Mouse (Mus musculus): ENCODE measurements around the gene Phf5a.
A peak's percentile ranks its signal among the peaks of the same experiment; 100 is the strongest.
"Not testable (repeated sequence)": the region's sequence is repeated elsewhere in the genome, so short reads cannot be mapped to it uniquely, and the experiment has no call there.

Phf5a gene

DNA sequence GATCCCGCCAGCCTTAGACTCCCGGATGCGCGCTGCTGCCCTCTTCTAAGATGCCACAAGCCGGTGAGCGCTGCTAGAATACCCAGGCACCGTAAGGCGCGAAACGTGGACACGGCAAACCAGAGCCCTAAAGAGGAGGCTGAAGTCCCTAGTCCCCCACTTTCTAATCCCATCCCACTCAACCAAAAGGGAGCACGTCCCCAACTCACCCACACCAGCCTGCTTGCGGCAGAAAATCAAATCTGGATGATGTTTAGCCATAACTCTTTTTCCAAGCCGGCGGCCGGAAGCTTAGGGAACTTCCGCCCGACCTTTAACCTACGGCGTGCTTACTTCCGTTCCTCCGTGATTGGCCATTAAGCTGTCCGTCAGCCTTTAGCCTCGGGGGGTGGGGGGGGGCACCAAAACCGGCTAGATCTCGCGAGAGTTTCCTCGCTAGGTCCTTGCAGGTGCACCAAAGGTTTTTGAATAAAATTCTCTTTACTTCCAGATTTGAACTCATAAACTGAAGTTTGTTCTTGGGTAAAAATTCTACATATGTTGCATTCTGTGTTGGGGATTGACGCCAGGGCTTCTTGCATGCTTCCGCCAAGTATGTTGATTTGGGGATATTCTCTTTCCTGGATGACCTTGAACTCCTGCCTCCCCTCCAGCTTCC, at the start of gene Phf5a:
Phf5a (minus strand) TSS at position 308 of the 658 bp plus-strand sequence.
- DNase-seq (ENCODE audit: low read depth, low spot score): peak; percentile 98

DNA sequence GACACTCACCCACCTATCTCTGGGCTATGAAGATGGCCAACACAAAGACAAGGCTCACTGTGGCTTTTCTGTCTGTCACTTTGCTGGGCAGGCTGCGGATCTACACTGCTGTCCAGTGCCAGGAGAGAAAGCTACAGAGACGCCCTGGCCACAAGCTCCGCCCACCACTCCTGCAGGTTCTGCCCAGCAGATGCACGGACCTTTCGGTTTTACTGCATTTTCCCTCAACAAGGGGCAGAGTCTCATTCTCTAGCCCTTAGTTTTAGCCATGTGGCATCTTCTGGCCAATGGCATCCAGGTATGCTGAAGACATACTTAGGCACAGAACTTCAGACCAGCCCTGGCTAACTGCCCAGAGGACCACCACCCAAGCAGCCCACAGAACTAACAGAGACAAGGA, 49.5 kb upstream of the Phf5a start:
- DNase-seq (ENCODE audit: low read depth, low spot score): no peak

DNA sequence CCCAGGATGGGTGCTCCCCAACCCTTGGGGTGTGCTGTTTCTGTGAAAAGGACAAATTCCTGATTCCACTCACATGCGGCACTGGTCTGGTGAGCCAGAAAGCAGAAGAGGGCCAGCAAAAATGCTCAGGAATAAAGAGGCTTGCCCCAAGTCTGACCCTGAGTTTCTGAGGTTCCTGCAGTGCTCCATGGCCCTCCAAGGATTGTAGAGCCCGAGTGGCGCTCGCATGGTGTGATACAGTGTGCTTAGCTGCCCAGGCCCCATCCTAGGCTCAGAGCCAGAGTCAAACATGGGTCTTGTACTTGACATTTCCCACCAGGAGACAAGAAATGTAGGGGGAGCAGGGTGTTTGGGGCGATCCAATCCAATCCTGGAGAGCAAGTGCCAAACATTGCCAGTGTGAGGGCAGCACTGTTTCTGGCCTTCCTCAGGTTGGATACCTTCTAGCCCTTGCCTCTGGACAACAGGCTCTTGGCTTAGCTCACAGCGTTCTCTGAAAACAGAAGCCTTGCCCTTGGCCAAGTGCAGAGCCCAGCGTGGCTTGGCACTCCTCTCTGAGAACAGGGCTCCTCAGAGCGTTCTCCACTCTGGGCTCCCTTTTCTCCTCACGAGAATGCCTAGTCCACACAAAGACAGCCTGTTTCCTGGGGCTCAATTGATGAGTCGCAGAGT, 49.0 kb upstream of the Phf5a start:
- DNase-seq (ENCODE audit: low read depth, low spot score): no peak

DNA sequence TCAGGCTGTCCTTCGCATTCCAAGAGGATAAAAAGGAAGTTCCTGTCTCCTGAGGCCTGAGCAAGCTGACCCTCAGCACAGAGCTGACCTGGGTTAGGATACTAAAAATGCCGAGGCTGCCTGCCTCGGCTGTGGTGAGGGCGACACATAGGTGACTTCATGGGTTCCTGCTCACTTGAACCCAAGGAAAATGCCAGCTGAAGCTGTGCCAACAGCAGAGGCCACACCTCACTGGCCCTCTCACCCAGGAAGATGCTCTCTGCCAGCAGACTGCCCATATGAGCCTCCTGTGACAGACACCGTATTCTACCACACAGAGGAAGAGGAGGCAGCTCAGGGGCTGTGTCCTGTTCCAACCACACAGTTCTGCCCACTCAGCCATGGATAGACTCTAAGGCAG, 47.4 kb upstream of the Phf5a start:
- DNase-seq (ENCODE audit: low read depth, low spot score): no peak

DNA sequence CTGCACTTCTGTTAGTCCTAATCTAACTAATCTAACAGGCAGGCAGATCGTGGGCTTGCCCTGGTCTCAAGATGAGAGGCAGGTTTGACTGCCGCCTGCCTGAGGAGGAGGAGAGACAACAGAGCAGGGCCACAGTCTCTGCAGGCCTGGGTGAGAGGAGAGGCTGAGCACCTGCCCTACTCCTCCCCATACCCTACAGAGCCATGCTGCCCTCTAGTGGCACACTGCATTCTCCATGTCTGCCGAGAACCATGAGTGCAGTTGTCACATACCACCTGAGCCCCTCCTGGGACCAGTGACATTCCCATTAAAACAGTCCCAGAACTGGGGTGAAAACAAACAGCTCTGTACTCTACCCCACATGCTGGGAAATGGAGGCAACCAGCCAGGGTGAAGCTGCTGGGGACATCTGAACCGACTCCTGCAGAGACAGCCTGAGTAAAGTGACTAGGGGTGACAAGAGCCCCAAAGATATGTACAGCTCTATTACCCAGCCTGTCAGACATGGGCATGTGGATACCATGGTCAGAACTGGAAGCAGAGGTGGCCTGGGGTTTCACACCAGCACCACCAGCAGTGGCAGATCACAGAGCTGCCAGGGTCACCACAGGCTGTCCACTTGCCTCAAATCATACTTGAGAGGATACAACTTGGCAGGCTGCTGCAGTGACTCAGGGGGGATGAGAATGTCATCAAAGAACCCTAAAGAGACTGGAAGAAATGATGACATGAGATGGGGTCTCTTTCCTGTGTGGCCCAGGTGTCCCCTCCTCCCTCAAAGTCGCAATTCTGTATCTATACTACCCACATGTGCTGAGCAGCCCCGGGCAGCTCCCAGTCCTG, 46.1 kb upstream of the Phf5a start:
- DNase-seq (ENCODE audit: low read depth, low spot score): peak; percentile 79

DNA sequence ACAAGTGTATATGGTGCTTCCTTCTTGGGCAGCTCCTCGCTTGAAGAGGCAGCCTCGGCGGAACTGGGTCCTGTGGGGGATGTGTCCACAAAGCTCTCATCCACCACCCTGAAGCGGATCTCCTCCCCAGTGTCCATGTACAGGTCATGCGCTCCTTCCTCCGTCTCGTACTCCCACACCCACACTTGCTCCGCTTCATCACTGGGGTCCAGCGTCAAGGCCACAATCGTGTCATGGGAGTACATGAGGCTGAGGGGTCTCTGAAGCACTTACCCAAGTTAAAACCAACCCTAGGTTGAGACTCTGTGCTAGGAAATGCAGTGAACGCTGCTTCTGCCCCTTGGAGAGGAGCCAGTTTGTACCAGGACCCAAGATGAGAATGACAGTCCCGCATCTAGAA, 45.5 kb upstream of the Phf5a start:
- no peak for DNase-seq (ENCODE audit: low read depth, low spot score)

DNA sequence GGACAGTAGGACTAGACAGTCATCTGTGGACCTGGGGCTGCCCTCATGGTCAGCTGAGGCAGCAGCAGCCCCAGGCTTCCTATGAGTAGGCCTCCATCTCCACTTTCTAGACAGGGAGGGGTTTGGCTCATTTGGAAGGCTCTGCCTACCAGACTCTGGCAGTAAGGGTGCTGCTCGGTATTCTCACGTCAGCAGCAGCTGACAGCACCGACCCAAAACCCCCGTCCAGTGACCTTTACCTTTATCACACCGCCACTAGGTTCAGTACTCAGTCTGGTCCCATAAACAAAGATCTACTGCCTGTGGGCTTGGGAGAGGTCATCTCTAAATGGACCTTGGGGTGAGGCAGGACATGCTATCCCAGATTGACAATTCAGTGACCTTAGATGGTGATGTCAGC, 44.0 kb upstream of the Phf5a start:
- no peak for DNase-seq (ENCODE audit: low read depth, low spot score)

DNA sequence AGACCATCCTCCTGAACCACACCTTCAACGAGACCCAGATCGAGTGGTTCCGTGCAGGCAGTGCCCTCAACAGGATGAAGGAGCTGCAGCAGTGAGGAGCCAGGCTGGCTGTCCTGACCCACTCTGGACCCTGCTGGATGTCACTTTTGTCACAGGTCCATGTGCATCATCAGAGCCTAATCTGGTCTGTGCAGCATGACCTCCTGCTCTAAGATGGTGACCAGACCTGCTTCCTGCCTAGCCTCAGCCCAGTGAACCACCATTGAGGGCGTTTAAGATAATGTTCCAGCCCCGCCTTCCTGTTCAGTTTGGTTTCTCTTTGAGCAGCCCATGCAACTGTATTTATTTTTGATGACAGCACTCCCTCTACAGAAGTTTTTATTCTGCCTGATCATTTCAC, 43.0 kb upstream of the Phf5a start:
- DNase-seq (ENCODE audit: low read depth, low spot score): no peak

DNA sequence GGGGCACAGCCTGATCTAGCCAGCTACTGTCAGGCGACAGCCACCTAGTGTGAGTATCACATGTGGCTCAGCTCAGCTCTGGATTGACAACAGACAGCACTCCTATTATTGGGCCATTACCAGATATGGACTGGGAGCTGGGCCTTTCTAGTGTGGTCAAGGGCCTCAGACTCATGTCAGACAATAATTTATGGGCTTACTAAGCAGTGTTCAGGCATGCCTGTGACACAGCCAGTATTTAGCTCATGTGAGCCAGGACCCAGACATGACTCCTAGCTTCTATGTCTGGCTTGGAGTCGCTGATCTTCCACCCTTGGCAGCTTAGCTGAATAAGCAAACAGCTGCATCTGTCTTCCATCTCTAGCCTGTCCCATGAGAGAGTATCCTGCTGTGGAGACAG, 40.8 kb upstream of the Phf5a start:
- no peak for DNase-seq (ENCODE audit: low read depth, low spot score)

DNA sequence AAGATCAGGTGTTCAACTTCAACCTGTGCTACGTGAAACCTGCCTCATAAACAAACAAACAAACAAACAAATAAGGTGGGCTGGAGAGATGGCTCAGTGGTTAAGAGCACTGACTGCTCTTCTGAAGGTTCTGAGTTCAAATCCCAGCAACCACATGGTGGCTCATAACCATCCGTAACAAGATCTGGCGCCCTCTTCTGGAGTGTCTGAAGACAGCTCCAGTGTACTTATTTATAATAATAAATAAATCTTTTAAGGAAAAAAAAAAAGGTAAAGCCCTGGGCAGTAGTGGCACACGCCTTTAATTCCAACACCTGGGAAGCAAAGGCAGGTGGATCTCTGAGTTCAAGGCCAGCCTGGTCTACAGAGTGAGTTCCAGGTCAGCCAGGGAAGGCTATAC, 37.1 kb upstream of the Phf5a start:
- not testable (repeated sequence) for DNase-seq (ENCODE audit: low read depth, low spot score)

DNA sequence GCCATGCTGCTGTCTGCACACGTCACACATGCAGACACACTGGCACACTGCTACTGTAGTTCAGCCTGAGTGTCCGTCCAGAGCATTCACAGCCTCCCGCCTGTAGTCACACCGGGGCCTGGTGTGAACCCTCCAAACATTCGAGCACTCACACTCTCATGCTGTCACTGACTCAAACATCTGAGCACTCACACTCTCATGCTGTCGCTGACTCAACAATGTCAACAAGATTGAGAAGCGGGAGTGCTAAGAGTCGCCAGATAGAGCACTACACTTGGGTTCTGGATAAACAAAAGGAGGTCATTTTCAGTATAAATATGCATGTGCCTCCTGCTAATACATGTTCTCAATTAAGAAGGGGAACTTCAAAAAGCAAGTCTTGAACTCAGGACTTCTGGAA, 36.2 kb upstream of the Phf5a start:
- no peak for DNase-seq (ENCODE audit: low read depth, low spot score)

DNA sequence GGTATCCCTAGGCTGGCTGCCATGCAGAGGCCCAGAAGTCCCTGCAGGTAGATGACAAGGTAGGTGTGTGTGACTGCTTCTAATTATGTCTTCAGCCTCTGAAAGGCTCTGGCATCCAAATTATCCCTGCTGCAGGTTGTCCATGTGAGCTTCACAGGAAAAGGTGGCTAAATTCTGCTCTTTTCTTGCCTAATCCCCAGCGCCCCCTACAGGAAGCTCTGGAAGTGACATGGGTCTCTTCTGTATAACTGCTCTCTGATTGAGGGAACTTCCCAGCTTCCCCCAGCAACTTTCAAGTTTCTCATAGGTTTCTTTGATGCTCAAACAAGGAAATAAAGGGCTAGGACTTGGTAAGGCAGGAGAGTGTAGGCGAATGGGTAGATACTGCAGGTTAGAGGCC, 33.2 kb upstream of the Phf5a start:
- peak; percentile 74 for DNase-seq (ENCODE audit: low read depth, low spot score)

DNA sequence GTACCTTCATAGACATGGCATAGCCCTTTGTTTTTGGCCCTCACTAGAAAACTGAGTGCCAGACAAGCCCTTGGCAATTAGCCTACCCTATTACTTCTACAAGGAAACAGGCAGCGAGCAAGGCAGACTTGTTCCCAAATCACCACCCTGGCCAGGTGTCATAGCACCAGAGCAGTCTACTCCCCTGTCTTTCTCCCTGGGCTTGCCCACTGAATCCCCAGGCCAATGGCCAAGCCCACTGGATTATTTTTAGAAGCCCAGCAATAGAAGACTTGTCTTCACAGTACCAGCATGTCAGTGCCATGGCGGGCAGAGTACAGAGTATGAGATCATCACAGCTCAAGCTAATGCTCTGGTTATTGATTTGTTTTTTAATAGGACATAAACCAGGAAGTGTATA, 27.0 kb upstream of the Phf5a start:
- DNase-seq (ENCODE audit: low read depth, low spot score): no peak

DNA sequence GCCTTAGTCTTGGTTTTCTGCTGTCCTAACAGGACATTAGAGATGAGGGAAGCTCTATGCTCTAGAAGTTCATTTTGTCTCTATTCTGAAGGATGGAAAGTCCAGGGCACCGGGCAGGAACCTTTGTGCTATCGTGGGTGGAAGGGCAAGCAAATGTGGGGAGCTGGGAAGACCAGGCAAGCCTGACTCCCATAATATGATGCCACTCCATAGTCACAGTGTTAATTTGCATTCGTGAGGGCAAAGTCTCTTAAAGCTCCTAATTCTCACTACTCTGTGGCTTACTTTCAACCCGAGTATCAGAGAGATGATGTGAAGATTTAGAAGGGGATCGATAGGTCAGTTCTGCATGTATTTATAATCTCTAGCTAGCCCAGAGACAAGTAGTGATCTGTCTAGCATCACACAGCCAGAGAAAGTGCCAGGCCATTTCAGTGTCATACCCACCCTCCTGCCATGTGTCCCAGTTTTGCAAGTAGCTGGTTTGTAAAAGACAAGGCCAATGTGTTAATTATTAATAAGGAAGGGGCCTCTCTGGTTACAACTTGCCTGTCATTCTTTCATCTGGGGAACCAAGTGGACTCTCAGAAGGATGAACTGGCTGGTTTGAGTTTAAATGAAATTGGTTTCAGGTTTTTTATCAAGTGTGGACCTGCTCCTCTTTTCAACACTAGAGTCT, 26.0 kb upstream of the Phf5a start:
- DNase-seq (ENCODE audit: low read depth, low spot score): no peak

DNA sequence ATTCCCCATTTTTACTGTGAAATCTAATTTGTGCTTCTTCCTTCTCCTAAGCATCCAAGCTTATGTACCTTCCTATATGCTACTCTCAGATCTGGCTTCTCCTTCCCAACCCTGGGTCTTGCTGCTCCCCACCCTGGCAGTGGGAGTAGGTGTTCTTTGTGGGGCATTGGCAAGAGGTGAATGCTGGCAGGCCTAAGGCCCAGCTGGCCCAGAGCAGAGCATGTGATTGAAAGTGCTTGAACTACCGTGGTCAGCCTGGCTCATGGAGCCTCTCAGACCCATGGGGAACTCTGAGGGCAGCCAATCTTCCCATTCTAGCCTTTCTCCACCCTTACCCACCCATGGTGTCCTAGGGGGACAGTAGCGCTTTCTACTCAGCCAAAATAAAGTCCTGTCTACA, 24.7 kb upstream of the Phf5a start:
- DNase-seq (ENCODE audit: low read depth, low spot score): no peak

DNA sequence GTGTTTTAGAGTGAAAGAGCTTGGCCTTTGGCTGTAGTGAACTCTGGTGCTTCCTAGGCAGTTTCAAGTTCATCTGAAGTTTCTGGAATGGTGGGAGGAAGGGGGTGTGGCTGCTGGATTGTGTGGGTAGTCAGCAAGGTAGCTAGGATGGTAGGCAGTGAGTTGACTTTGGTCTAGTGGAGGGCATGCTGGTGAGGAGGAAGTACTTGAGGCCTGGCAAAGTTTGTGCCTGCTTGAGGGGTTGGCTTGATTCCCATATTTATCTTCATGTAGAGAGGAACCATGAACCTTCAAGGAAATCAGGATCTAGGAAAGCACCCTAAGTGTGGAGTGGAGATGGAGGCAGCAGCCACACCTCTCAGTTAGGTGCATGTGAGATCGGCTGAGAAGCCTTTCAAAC, 22.3 kb upstream of the Phf5a start:
- no peak for DNase-seq (ENCODE audit: low read depth, low spot score)

DNA sequence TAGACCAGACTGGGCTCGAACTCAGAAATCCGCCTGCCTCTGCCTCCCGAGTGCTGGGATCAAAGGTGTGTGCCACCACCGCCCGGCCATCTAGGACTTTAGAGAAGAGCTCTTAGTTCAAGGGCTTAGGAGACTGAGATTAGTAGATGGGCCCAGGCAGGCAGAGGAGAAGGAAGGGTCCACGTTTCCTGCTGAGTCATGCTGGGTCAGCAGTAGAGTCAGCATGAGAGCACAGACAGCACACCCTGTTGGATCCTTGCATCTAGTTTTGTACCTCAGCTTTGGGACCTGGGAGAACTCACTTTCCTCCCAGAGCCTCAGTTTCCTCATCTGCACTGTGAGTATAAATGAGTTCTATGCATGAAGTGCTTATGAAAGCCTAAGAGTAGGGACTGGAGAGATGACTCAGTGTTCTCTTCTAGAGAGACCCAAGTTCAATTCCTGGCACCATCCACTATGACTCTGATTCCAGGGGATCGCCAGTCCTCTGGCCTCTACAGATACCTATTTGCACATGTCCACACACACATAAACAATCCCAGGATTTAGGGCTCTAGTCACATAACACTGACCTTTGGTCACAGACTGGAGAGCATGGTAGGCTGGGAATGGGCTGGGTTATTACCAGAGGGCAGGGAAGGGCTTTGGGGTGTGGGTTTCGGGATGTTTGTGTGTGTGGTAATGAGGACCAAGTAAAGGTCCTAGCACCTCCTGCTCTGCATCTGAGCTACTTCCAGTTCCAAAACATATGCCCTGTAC, 20.3 kb upstream of the Phf5a start:
- peak; percentile 81 for DNase-seq (ENCODE audit: low read depth, low spot score)

DNA sequence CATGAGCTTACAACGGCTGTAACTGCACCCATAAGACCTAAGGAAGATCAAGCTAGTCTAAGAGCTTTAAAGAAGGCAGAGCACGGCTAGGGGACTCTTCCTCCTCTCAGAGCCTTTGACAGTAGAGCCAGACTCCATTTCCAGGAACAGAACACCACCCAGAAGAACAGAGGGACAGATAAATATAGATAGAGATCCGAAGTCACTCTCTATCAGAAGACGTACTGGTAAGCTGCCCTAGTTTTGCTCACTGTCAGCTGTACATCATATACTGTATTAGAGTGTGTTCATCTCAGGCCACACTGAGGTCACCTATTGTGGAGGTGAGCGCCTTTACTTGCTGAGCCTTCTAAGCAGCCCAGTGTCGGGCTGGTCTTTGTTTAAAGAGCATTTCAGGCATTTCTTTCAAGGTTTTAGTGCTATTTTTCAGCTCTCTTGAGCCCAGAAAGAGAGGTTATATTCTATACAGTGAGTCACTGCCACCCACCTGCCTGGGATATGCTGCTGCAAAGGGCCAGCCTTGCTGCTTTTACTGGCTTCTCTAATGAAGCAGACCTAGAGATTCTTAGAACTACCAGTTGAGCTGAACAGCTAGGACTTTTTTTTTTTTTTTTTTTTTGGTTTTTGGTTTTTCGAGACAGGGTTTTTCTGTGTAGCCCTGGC, 19.6 kb upstream of the Phf5a start:
- DNase-seq (ENCODE audit: low read depth, low spot score): no peak

DNA sequence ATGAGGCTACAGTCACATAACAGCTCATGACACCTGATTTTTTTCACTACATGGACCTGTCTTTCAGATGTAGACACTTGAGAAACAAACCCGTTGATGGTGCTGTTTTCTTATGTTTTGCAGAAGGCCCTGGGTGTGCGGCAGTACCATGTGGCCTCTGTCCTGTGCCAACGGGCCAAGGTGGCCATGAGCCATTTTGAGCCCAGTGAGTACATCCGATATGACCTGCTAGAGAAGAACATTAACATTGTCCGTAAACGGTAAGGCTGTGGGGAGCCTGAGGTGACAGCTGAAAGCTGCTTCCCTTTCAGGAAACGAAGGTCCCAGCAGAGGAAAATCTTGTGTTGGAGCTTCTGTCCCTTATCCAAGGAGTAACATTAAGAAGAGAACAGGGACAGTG, 17.5 kb upstream of the Phf5a start:
- DNase-seq (ENCODE audit: low read depth, low spot score): no peak

DNA sequence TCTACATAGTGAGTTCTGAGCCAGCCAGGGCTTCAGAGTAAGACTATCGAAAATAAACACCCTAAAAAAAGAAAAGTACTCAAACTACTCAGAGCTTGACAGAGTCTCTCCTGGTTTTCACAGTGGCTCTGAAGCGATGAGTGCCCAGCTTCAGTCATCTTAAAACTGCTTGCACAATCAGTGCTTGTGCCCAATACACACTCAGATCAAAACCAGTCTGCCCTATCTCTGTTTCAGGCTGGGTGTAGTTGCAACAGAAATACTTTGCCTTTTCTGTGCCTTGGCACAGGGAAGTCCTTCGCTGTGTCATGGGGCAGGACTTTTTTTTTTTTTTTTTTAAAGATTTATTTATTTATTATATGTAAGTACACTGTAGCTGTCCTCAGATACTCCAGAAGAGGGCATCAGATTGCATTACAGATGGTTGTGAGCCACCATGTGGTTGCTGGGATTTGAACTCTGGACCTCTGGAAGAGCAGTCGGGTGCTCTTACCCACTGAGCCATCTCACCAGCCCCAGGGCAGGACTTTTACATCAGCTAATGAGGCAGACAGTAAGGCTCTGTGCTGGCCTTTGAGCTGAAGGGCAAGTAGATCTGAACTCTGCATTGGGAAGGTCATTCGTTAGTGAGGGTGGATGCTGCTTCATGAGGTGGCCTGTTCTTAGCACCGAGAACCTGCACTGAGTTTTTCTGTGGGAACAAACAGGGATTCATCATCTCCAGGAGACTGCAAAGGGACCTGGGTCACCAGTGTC, 15.3 kb upstream of the Phf5a start:
- no peak for DNase-seq (ENCODE audit: low read depth, low spot score)

Data from R1 (cell line).